Mouse (Mus musculus): Measurements from ENCODE around the gene Slc36a3.

Gene Slc36a3

GRCm38 (mm10) chr11:55151608-55152007 lies at the start of gene Slc36a3:
TSS of gene Slc36a3 (minus strand) at chr11:55151708.
- no peak for DNase-seq (ENCODE audit: low spot score)

GRCm38 (mm10) chr11:55197740-55198510 lies 46.4 kb upstream of the Slc36a3 start:
- DNase-seq (ENCODE audit: low spot score): no peak

- DNase-seq (ENCODE audit: low spot score): no peak
These were observed 45.6 kb upstream of the Slc36a3 start for GRCm38 (mm10) chr11:55197086-55197485.

DNA sequence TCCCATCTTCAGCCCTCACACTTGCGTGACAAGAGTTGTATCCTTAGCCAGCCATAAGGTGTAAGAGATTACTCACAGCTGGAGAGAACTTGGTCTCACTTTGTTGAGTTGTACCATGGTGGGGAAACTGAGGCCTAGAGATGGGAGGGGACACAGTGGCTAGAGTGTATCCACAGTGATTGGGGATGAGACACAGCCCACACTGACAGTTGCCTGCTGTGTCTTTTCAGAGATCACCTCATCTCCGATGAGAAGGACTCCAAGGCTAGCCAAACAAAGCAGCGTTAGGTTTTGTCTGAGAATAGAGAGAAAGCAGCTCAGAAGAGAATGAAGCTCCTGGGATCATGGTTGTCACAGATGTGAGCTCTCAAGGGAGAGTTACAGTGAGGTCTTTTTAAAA lies 38.7 kb upstream of the Slc36a3 start:
- peak; percentile 57 for DNase-seq (ENCODE audit: low spot score)

GRCm38 (mm10) chr11:55187777-55188176 lies 36.3 kb upstream of the Slc36a3 start:
- no peak for DNase-seq (ENCODE audit: low spot score)

DNA sequence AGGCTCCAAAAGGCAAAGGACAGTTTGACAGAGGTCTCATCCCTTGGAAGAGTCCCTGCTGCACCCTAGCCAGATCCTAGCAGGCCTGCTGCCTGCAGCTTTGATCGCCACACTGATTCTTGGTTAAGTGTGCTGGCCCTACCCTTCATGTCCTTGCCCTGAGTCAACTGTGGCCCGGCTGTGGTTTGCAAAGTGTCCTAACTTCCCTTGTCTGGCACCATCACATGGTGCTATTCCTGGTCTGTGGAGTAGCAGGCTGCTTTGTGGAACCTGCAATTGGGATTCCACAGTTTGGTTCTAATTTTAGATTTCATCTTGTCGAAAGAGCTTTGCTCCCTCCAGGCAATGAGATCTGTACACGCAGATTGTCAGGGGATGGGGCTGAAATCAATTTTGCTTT lies 35.8 kb upstream of the Slc36a3 start:
- no peak for DNase-seq (ENCODE audit: low spot score)

DNA sequence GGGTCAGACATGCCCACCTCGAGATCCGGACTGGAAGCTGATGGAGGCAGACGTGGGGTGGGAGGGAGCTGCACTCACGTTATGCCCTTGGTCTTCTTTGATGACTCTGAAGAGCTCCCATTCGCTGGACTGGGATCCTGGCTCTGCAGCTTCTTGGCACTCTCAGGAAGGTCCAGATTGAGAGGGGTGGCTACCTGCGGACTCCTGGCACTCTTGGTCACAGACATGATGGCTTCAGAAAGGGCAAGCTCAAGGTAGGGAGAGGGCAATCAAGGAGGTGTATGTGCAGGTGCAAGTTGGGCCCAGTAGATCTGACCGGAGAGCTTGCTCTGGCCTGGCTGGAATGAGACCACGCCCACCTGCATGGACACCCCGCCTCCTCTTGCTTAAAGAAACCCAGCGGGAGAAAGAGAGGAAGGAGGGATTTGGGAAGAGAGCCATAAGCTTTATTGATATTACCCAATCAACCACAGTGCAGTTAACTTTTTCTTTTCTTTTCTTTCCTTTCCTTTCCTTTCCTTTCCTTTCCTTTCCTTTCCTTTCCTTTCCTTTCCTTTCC lies 33.3 kb upstream of the Slc36a3 start, which contains the start of gene Slc36a2:
Gene Slc36a2, minus strand, starts transcription at position 345 of the 559 bp plus-strand sequence.
- peak; percentile 63 for DNase-seq (ENCODE audit: low spot score)

DNA sequence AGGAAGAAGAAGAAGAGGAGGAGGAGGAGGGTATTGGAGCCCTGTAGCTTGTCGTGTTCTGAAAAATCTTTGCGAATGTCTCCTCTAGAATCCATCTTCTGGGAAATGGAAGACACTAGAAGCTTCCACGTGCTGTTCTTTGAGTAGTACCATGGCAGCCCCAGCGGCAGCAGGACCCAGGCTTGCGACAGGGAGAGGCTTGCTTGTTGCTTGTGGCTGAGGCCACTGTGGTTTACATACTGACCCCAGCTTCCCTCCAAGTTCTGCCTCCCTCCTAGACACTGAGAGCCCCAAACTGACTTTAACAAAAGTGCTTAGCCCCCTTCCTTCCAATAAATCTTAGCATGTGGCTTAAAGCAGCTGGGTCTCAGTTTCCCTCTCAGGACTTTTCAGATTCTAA lies 32.7 kb upstream of the Slc36a3 start:
- no peak for DNase-seq (ENCODE audit: low spot score)

DNA sequence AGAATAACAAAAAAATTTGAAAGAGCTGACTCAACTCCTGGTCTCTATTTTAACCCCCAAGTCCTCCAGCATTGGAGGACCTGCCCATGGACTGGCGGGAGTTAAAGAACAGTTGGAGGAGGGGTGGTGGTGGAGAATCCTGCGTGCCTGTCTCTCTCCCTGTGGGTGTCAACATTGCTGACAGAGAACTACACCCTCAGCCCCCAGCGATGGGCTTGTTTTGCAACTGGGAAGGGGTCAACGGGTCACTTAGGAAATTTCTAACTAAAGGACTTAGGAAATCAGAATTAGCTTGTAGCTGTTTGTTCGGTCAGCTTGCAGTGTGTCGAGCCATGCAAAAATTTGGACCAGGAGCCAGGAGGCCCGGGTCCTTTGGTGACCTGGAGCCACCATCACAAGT lies 31.6 kb upstream of the Slc36a3 start:
- peak; percentile 53 for DNase-seq (ENCODE audit: low spot score)

- no peak for DNase-seq (ENCODE audit: low spot score)
These were observed 28.3 kb upstream of the Slc36a3 start for GRCm38 (mm10) chr11:55179856-55180255.

- no peak for DNase-seq (ENCODE audit: low spot score)
These were observed 27.3 kb upstream of the Slc36a3 start for GRCm38 (mm10) chr11:55178830-55179229.

GRCm38 (mm10) chr11:55170501-55170900 lies 19.0 kb upstream of the Slc36a3 start:
- no peak for DNase-seq (ENCODE audit: low spot score)

DNA sequence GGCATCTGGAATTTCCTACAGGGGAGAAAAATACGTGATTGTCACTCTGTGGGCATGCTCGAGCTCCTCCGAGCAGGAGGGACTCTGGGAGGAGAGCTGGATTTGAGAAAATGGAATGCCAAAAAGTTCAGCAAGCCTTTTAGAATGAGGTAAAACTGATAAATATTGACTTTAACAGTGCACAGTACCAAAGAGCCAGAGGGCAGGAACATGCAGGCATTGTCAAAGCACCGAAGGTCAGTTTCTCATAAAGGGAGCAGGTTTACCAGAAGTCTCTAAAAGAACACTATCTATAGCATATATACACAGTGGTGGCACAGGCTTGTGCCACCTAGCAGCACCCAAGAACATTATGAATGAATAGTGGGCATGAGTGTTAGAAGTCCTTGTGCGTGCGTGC lies 17.4 kb upstream of the Slc36a3 start:
- DNase-seq (ENCODE audit: low spot score): no peak

DNA sequence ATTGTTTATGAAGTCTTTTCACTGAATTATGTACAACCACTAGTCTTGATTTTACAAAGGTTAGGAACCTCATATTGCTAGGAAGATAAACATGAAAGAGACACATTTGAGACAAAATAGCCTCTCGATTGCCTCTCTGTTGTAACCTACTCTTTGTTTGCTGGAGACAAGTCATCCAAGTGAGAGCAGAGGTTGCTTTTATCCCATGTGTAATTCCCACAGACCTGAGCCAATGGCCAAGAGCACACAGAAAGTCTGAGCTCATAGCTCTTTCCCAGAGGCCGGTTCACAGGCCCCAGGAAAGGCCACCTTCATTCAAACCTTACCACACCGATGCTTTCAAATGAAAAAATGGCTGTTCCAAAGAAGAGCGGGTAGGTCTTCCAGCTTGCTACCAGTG lies 17.0 kb upstream of the Slc36a3 start:
- no peak for DNase-seq (ENCODE audit: low spot score)

- DNase-seq (ENCODE audit: low spot score): no peak
These were observed 14.2 kb upstream of the Slc36a3 start for GRCm38 (mm10) chr11:55165748-55166147.

DNA sequence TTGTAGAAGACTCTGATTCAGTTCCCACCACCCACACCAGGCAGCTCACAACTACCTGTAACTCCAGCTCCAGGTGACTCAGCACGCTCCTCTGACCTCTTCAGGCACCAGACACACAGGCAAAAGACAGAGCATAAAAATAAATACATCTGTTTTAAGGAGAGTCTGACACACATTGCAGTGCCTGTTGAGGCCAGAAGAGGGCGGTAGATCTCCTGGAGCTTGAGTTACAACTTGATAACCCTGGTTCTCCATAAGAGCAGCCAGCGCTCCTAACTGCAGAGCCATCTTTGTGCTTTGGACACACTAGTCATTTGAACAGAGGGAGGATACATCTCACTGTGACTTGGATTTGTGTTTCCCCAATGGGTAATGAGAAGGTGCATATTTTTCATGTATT lies 13.2 kb upstream of the Slc36a3 start:
- DNase-seq (ENCODE audit: low spot score): peak; percentile 37

- DNase-seq (ENCODE audit: low spot score): peak; percentile 48
These were observed 11.2 kb upstream of the Slc36a3 start for GRCm38 (mm10) chr11:55162670-55163069.

- peak; percentile 85 for DNase-seq (ENCODE audit: low spot score)
These were observed 7.4 kb upstream of the Slc36a3 start for GRCm38 (mm10) chr11:55158785-55159359.

DNA sequence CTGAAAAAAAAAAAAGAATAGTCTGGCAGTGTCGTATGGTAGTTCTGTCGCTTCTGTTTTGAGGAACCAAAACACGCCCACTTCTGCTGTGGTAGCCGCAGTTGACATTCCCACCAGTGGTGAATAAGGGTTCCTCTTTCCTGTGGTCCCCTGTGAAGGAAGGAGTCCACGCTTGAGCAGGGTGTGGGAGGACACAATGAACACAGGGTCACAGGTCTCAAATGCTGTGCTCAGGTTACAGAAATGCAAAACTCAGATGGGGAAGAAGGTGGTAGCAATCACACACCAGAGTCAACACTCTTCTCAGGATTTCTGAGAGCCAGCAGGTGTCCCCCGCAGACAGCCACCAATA lies 3.5 kb upstream of the Slc36a3 start:
- peak; percentile 73 for DNase-seq (ENCODE audit: low spot score)

GRCm38 (mm10) chr11:55154398-55155069 lies 3.0 kb upstream of the Slc36a3 start:
- no peak for DNase-seq (ENCODE audit: low spot score)

GRCm38 (mm10) chr11:55148461-55148860 lies 3.0 kb downstream of the Slc36a3 start:
- DNase-seq (ENCODE audit: low spot score): no peak

DNA sequence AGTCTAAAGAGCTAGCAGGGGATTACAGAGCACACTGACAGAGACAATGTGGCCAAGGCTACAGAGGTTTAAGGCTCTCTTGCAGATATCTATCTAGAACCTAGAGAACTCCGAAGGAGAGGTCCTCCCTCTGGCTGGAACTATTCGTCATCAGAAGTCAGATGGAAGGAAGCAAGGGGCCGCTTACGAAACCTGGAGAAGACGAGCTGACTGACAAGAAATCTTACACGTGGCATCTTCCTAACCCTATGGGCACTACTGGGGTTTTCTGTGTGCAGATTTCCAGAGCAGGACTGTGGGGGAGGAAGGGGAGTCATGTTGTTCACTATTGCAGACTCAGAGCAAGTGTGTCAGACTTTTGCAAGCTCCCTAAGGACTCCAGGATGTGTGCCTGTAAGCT lies 4.1 kb downstream of the Slc36a3 start:
- peak; percentile 23 for DNase-seq (ENCODE audit: low spot score)

DNA sequence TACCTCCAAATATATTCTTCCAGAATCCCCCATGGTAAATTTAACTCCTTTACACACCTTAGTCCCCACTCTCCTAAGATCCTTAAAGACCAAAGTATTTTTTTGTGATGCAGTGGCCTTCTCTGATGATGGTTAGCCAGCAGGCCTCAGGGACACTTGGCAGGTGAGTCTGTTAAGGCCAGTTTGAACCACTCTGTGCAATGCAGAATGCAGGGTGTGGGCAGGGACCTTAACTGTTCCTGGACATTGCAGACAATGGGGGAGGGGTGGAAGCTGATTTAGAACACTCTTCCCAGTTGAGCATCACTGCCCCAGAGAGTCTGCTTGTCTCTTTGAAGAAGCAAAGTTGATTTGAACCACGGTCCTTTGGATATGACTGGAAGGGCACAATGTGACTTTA lies 4.7 kb downstream of the Slc36a3 start:
- DNase-seq (ENCODE audit: low spot score): no peak

Measured in lung, postnatal 25 days (tissue).